Mouse (Mus musculus): ENCODE measurements around the gene Wdr77.
"Not testable (repeated sequence)": the region's sequence is repeated elsewhere in the genome, so short reads cannot be mapped to it uniquely, and the experiment has no call there.

Gene Wdr77

GRCm38 (mm10) chr3:105958974-105959580 lies at the start of gene Wdr77:
Gene Wdr77, plus strand, starts transcription at chr3:105959369.
- DNase-seq (ENCODE audit: low read depth): peak; percentile 99

GRCm38 (mm10) chr3:105910519-105911190 lies 48.5 kb upstream of the Wdr77 start:
- peak; percentile 67 for DNase-seq (ENCODE audit: low read depth)

- DNase-seq (ENCODE audit: low read depth): no peak
These were observed 46.9 kb upstream of the Wdr77 start for GRCm38 (mm10) chr3:105912097-105912880.

GRCm38 (mm10) chr3:105913839-105914681 lies 45.1 kb upstream of the Wdr77 start:
- DNase-seq (ENCODE audit: low read depth): peak; percentile 59

GRCm38 (mm10) chr3:105915281-105915680 lies 43.9 kb upstream of the Wdr77 start:
- DNase-seq (ENCODE audit: low read depth): no peak

GRCm38 (mm10) chr3:105916455-105916854 lies 42.7 kb upstream of the Wdr77 start:
- DNase-seq (ENCODE audit: low read depth): not testable (repeated sequence)

- peak; percentile 79 for DNase-seq (ENCODE audit: low read depth)
These were observed 41.4 kb upstream of the Wdr77 start for GRCm38 (mm10) chr3:105917656-105918354.

- DNase-seq (ENCODE audit: low read depth): peak; percentile 61
These were observed 40.8 kb upstream of the Wdr77 start for GRCm38 (mm10) chr3:105918355-105918745.

- DNase-seq (ENCODE audit: low read depth): not testable (repeated sequence)
These were observed 38.4 kb upstream of the Wdr77 start for GRCm38 (mm10) chr3:105920743-105921142.

GRCm38 (mm10) chr3:105921959-105922358 lies 37.2 kb upstream of the Wdr77 start:
- no peak for DNase-seq (ENCODE audit: low read depth)

- DNase-seq (ENCODE audit: low read depth): no peak
These were observed 34.6 kb upstream of the Wdr77 start for GRCm38 (mm10) chr3:105924616-105925015.

GRCm38 (mm10) chr3:105927561-105928194 lies 31.5 kb upstream of the Wdr77 start:
- no peak for DNase-seq (ENCODE audit: low read depth)

GRCm38 (mm10) chr3:105928195-105928569 lies 31.0 kb upstream of the Wdr77 start:
- no peak for DNase-seq (ENCODE audit: low read depth)

- DNase-seq (ENCODE audit: low read depth): no peak
These were observed 30.4 kb upstream of the Wdr77 start for GRCm38 (mm10) chr3:105928781-105929180.

GRCm38 (mm10) chr3:105929821-105930220 lies 29.3 kb upstream of the Wdr77 start:
- DNase-seq (ENCODE audit: low read depth): no peak

GRCm38 (mm10) chr3:105931095-105931494 lies 28.1 kb upstream of the Wdr77 start:
- no peak for DNase-seq (ENCODE audit: low read depth)

- DNase-seq (ENCODE audit: low read depth): peak; percentile 90
These were observed 26.7 kb upstream of the Wdr77 start, which contains the start of gene I830077J02Rik for GRCm38 (mm10) chr3:105932240-105933071. Gene I830077J02Rik, minus strand, starts transcription at chr3:105932664.

- no peak for DNase-seq (ENCODE audit: low read depth)
These were observed 25.2 kb upstream of the Wdr77 start for GRCm38 (mm10) chr3:105933926-105934325.

- no peak for DNase-seq (ENCODE audit: low read depth)
These were observed 24.1 kb upstream of the Wdr77 start for GRCm38 (mm10) chr3:105935033-105935432.

GRCm38 (mm10) chr3:105936111-105936510 lies 23.1 kb upstream of the Wdr77 start:
- DNase-seq (ENCODE audit: low read depth): no peak
